Mouse (Mus musculus) urinary bladder, postnatal 14 days (tissue): ENCODE measurements around the gene Dexi.
A peak's percentile ranks its signal among the peaks of the same experiment; 100 is the strongest.

Experiments
- DNase-seq: peaks from one replicate; pipeline ENCODE4 v3.0.0; 2021; ENCODE audit warnings: low spot score

The Dexi gene

DNA sequence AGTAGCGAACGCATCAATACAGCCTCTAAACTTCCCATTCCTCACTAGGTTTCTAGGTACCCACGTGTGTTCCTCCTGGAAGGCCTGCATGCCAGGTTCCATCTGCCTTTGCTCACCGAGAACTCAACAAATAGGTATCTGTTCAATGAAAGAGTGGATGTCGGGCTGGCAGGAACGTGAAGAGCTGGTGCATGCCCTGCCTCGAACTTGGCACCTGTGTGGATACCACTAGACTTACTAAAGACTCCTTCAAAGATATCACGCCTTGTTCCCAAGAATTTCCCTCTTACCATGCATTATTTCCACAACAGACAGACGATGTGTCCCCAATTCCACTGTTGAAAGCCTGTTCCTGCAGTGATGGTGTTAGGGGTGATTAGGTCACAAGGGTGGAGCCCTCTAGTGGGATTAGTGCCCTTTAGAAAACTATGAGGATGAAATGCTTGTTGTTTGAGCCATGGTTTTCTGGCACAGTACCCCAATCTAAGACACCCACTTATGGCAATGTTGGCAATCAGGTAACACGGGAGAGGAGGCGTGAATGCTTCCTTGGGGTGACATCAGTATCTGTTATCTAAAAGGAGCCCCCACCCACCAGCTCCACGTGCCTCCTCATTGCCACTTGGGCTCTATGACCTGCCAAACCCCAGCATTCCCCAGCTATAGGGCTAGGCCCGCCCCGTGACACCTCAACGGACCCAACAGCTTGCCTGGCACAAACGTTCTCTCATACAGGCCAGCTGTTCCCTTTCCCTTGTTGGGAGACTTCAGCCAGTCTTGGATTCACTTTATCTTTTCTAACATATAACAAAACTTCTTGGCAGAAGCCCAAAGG, 1.9 kb downstream of the Dexi start:
- DNase-seq = no peak

- DNase-seq = no peak
Observed at GRCm38 (mm10) chr16:10536961-10537360, 5.9 kb downstream of the Dexi start.

DNA sequence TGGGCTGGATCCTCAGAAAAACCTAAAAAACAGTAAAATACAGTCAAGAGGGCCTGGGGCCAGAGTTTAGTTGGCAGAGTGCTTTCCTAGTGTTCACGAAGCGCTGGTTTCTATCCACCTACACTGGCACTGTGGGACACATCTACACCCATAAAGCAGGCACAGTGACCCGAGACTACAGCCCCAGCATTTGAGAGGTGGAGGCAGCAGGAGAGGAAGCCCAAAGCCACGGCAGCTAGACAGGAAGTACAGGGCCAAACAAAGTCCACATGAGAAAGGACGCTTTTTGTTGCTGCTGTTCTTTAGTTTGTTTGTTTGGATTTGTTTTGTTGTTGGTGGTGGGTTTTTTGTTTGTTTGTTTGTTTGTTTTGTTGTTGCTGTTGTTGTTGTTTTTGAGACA, 6.5 kb downstream of the Dexi start:
- DNase-seq = no peak

DNA sequence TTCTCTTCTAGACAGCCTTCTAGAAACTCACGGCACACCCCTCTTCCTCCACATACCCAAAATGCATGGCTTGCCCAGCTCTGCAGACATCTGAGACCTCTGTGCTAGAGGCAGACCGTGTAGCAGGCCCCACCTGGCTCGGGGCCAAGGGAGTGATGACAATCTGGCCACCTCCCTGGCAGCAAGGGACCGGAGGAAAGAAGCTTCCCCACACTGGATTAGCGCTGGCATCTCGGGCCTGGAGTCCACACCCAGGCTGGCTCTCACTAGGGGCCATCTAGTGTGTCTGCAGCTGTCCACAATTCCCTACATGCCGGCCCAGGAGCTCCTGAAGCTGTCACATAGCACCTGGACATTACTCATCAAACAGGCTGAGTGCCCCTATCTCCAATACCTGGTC, 8.3 kb downstream of the Dexi start:
- DNase-seq = peak; percentile 33

- no peak for DNase-seq
Observed at GRCm38 (mm10) chr16:10533781-10534180, 9.1 kb downstream of the Dexi start.

- DNase-seq = no peak
Observed at GRCm38 (mm10) chr16:10530179-10530578, 12.7 kb downstream of the Dexi start.

DNA sequence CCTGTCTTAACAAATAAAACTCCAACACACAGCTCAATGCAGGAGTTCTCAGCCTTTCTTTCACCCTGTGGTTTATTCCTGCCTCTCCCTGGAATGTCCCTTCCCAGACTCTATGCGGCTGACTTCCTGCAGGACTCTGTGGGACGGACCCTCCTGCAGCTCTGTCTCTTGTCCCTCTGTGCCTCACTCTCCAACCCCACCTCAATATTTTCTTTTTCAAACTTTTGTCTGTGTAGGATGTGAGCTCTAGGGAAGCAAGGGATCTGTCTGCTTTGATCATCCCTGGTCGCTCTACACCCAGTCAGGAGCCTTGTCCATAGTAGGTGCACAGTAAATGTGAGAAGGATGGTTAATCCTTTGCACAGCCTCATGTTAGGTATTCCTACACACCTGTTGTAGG, 14.5 kb downstream of the Dexi start:
- no peak for DNase-seq

DNA sequence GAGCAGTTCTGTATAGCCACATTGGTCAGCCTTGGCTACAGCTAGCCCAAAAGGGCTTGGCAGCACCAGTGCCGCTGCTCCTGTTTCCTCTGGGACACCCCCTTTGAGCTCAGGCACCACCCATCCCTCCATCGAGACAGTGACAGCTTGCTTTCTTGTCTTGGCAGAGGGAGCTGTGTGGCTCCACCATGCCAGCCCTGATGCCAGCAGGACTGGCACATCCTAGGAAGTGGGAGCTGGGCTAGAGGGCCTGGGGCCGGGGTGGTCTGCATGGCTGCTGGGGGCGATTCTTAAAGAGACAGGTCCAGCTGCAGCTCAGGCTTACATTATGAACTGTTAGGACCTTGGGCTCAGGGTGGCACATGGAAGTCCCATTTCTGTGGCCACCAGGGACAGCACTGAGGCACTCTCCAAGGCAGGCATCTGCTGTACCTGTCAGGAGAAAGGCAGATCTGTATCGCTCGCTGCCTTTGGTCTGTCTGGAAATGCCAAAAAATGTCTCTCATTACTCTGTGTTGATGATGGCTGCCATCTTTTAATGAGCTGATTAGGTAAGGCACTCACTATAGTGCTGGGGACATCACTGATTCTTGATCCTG, 15.7 kb downstream of the Dexi start:
- no peak for DNase-seq

GRCm38 (mm10) chr16:10525610-10525980, 17.3 kb downstream of the Dexi start:
- DNase-seq = no peak

DNA sequence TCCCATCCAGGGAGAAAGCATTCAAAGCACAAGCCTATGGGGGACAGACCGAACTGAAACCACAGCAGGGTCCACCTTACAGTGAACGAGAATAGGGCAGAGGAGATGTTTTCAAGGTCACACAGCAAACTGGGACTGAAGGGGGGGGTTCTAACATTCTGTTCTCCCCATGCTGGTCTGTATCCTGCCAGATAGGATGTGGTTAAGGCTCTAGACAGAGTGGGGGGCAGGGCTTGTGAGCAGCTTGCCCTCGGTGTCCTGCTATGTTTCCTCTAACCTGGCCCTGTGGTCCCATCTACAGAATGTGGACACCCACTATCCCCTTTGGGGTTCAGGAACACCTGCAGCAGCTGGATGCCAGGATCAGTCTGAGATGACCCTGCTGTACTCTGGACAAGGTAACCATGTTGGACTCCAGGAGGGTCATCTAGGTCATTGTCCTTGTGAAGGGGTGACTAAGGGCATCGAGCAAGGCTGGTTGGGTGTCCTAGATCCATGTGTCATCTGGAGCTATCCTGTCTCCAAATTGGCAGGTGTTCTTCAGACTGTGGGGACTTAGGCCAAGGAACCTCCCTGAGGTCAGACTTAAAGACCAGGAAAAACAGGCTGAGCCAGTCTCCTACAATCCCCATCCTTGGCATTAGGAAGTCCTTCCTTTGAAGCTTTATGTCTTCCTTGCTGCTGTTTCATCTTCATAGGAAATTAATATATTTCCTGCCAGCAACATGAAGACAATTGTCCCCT, 17.8 kb downstream of the Dexi start:
- DNase-seq = no peak

GRCm38 (mm10) chr16:10523650-10524049, 19.2 kb downstream of the Dexi start:
- no peak for DNase-seq

DNA sequence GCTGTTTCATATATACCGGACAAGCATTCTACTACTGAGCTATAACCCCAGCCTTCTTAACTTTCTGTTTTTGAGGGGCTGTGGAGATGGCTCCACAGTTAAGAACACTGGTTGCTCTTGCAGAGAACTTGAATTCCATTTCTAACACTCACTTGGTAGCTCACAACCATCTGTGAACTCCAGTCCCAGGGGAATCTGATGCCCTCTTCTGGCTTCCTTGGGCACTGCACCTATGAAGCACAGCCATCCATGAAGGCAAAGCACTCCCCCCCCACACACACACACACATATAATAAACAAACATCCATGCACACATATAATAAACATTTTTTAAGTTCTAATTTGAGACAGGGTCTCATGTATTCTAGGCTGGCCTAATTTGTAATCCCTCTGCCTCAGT, 20.0 kb downstream of the Dexi start:
- DNase-seq = peak; percentile 77

- DNase-seq = peak; percentile 73
Observed at GRCm38 (mm10) chr16:10520908-10521614, 21.8 kb downstream of the Dexi start.

DNA sequence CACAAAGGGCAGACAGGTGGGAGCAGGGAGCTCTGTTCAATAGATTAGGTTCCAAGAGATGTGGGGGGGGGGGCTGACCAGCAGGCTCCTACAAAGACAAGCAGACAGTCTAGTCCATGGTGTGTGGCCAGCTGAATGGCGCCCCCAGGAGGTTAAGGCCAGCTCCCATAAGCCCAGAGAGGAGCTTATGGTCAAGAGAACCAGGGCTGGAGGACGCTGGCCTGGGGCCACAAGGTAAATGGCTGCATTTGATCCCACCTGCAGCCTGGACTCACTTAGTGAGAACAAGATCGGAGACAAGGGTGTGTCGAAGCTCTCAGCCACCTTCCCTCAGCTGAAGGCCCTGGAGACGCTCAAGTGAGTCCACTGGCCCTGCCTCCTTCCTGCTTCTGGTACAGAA, 24.8 kb downstream of the Dexi start:
- no peak for DNase-seq

DNA sequence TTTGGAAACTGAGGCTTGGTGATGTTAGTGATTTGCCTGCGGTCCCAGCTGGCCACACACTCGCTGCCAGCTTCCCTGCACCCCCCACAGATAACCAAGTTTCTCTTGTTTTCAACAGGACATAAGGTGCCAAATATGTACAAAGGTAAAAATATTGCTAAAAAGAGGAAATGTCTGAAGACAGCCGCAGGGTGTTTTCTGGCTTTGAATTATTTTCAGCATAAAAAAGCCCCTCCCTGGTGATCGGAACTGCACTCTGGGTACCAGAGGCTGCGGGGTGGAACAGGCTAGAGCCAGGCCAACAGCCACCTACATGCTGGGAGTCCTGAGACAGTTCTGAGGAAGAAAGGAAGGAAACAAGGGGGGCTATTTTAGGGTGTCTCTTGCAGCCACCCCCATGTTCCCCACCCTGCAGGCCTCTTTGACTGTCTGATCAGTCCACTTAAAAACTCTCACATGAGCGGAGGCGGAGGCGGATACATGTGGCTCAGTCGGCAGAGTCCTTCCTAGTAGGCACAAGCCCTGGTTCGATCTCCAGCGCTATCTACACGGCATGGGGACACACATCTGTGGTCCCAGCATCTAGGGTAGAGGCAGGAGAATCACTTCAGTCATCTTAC, 26.8 kb downstream of the Dexi start:
- DNase-seq = no peak

- DNase-seq = no peak
Observed at GRCm38 (mm10) chr16:10511134-10511520, 31.7 kb downstream of the Dexi start.

GRCm38 (mm10) chr16:10510477-10511133, 32.2 kb downstream of the Dexi start:
- DNase-seq = no peak

- no peak for DNase-seq
Observed at GRCm38 (mm10) chr16:10508691-10509090, 34.2 kb downstream of the Dexi start.

DNA sequence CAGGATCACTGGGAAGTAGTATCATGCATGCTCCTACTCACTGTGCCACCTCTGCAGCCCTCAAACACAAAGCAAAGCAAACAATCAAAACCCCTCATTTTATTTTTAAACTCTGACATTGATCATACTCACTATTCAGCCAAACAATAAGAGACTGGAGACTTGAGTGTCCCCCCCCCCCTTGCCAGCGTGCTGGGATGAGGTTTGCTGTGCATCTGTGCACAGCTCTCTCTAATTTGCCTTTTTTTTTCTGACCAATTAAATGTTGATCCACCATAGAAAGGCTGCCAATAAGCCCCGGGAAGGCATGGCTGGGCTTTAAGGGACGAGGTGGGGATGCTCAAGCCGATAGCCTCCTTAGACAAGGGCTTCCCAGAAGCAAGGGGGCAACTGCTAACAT, 35.4 kb downstream of the Dexi start:
- DNase-seq = no peak

- no peak for DNase-seq
Observed at GRCm38 (mm10) chr16:10503058-10503457, 39.8 kb downstream of the Dexi start.

GRCm38 (mm10) chr16:10501865-10502264, 41.0 kb downstream of the Dexi start:
- peak; percentile 36 for DNase-seq

DNA sequence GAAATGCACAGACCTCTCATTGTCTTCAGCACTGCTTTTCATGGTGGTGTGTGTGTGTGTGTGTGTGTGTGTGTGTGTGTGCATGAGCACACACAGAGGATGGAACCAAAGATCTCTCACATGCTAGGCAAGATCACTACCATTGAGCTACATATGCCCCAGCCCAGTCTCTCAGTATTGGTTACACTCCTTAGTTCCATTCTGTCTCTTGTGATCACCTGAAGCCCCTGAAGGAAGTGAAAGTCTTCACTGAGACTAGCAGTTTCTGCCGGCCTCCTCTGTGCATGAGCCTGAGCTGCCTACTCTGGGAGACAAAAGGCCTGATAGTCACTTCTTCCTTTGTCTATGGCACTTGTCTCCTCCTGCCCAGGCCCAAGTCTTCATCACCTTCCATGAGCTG, 43.7 kb downstream of the Dexi start:
- no peak for DNase-seq
